ENCODE assay signal across 15 mouse cellular contexts in the genomic region with DNA sequence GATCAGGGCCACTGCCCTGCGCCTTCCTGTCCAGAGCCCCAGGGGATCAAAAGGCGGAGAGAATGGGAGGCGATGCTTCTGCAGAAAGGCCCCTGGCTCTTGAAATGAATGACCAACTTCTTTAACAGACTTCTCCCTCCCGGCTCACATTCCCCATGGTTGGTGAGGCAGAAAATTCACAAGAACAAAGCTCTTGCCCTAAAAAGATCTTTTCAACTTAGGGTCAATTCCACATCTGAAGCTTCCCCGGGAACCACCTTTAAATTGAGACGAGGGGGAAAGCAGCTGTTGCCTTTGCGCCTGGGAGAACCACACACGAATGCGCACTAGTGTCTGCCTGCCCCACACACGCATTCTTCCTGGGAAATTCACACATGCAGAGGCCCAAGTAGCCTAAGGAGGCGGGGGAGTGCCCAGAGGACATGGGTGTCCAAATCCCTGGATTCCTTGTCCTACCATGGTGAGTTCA. TPM values are rescaled to one million over a fixed set of nuclear protein-coding genes. Genes with fewer than 3 reads are reported as not detected.
DNase-seq lines count a peak whose midpoint lies in the region; ATAC-seq and TF ChIP-seq lines count a peak whose summit lies in the region.
"Had no signal": no experiment of that assay in that cellular context is flagged by ENCODE, and none has a peak within 500 bp of the region (broad histone marks: within the 10 kb centered on the region; RNA-seq: fewer than 3 reads in every experiment).

No protein-coding gene starts in this region.

- TF ChIP-seq CTCF in cerebellum, adult 2 months (IDR thresholded peaks at IDR 0.05; ENCODE audit: borderline replicate concordance, insufficient read depth, low read depth, low read length): no peak

- no peaks in the 10 kb centered on the region for H3K9me3 ChIP-seq in midbrain, embryonic 13.5 days
- H3K9me3 ChIP-seq in midbrain, embryonic 14.5 days (ENCODE audit: control insufficient read depth, low read length): peaks cover 4% of the 10 kb centered on the region; the same call in 1 of the 2 replicates
- no peaks in the 10 kb centered on the region for H3K9me3 ChIP-seq in forebrain, embryonic 11.5 days (ENCODE audit: control insufficient read depth, low read length)
- H3K9me3 ChIP-seq in kidney, embryonic 15.5 days (replicated peaks): 0 out of 2 replicates have a peak, but pooled peaks cover 4% of the 10 kb centered on the region
- H3K9me3 ChIP-seq: stomach, embryonic 15.5 days had no signal

- 6% methylated on average over 11 of the region's 11 CpGs for WGBS in midbrain, embryonic 13.5 days
- 11% methylated on average over 11 of the region's 11 CpGs for WGBS in midbrain, embryonic 14.5 days
- WGBS in forebrain, embryonic 11.5 days: 9% methylated on average over 11 of the region's 11 CpGs
- 35% methylated on average over 11 of the region's 11 CpGs for WGBS in kidney, embryonic 15.5 days
- 33% methylated on average over 11 of the region's 11 CpGs for WGBS in cerebellum, adult 2 months

- H3K27me3 ChIP-seq in midbrain, embryonic 13.5 days: peaks cover 8% of the 10 kb centered on the region; the same call in 1 of the 2 replicates
- no peaks in the 10 kb centered on the region for H3K27me3 ChIP-seq in midbrain, embryonic 14.5 days (ENCODE audit: control insufficient read depth, insufficient read depth, low read length)
- no peaks in the 10 kb centered on the region for H3K27me3 ChIP-seq in forebrain, embryonic 11.5 days (ENCODE audit: control insufficient read depth, insufficient read depth, low read length)
- H3K27me3 ChIP-seq in kidney, embryonic 15.5 days: no peaks in the 10 kb centered on the region
- no peaks in the 10 kb centered on the region for H3K27me3 ChIP-seq in cerebellum, adult 2 months (ENCODE audit: control insufficient read depth, insufficient read depth, low read length)
- H3K27me3 ChIP-seq: CH12.LX had no signal

- peaks cover 9% of the 10 kb centered on the region; the same call in 1 of the 2 replicates for H3K4me1 ChIP-seq in midbrain, embryonic 13.5 days (replicated peaks)
- H3K4me1 ChIP-seq in midbrain, embryonic 14.5 days (ENCODE audit: control insufficient read depth, insufficient read depth, low read length): peaks cover 6% of the 10 kb centered on the region; the same call in 1 of the 2 replicates
- peaks cover 25% of the 10 kb centered on the region for H3K4me1 ChIP-seq in forebrain, embryonic 11.5 days (replicated peaks; ENCODE audit: control insufficient read depth, insufficient read depth, low read length)
- H3K4me1 ChIP-seq in kidney, embryonic 15.5 days: peaks cover 42% of the 10 kb centered on the region
- no peaks in the 10 kb centered on the region for H3K4me1 ChIP-seq in cerebellum, adult 2 months (ENCODE audit: control insufficient read depth, insufficient read depth, low read length)
- H3K4me1 ChIP-seq: stomach, embryonic 15.5 days had no signal

- no peak for DNase-seq in midbrain, embryonic 14.5 days
- DNase-seq in forebrain, embryonic 11.5 days (ENCODE audit: low spot score): peak; percentile 65
- DNase-seq in retina, embryonic 14.5 days (ENCODE audit: low spot score): peak; percentile 77
- DNase-seq in liver: no peak
- DNase-seq in cerebellum, adult 2 months: no peak
- no peak for DNase-seq in gastrocnemius, postnatal 4 days (ENCODE audit: low spot score in 2 of 2)
- DNase-seq: heart, adult 18-20 months; layer of hippocampus, postnatal 36 days; lung, postnatal 36 days had no signal

- H3K27ac ChIP-seq in midbrain, embryonic 13.5 days: no peak overlapping the region
- H3K27ac ChIP-seq in midbrain, embryonic 14.5 days (replicated peaks; ENCODE audit: low read depth, low read length): no peak overlapping the region
- H3K27ac ChIP-seq in forebrain, embryonic 11.5 days (ENCODE audit: low read depth, low read length): peak overlapping the region; percentile 68
- H3K27ac ChIP-seq in kidney, embryonic 15.5 days: peak overlapping the region; percentile 94
- H3K27ac ChIP-seq in cerebellum, adult 2 months (ENCODE audit: insufficient read depth, low read length): no peak overlapping the region
- H3K27ac ChIP-seq: hindbrain, postnatal 0 days; stomach, embryonic 15.5 days had no signal

- no peak overlapping the region for H3K9ac ChIP-seq in midbrain, embryonic 13.5 days (replicated peaks)
- no peak overlapping the region for H3K9ac ChIP-seq in midbrain, embryonic 14.5 days (replicated peaks; ENCODE audit: low read length)
- no peak overlapping the region for H3K9ac ChIP-seq in forebrain, embryonic 11.5 days (ENCODE audit: low read length)
- H3K9ac ChIP-seq in kidney, embryonic 15.5 days: no peak overlapping the region
- H3K9ac ChIP-seq: stomach, embryonic 15.5 days had no signal

- H3K4me3 ChIP-seq in midbrain, embryonic 13.5 days (replicated peaks): no peak overlapping the region
- no peak overlapping the region for H3K4me3 ChIP-seq in midbrain, embryonic 14.5 days (replicated peaks; ENCODE audit: low read depth, low read length)
- no peak overlapping the region for H3K4me3 ChIP-seq in forebrain, embryonic 11.5 days (ENCODE audit: low read depth, low read length)
- no peak overlapping the region for H3K4me3 ChIP-seq in kidney, embryonic 15.5 days (replicated peaks)
- H3K4me3 ChIP-seq in cerebellum, adult 2 months (replicated peaks; ENCODE audit: insufficient read depth, low read depth, low read length): no peak overlapping the region
- H3K4me3 ChIP-seq: stomach, embryonic 15.5 days had no signal

- H3K4me2 ChIP-seq in midbrain, embryonic 13.5 days (replicated peaks): no peak overlapping the region
- no peak overlapping the region for H3K4me2 ChIP-seq in midbrain, embryonic 14.5 days (ENCODE audit: low read length)
- no peak overlapping the region for H3K4me2 ChIP-seq in forebrain, embryonic 11.5 days (ENCODE audit: low read depth, low read length, severe bottlenecking)
- 0 out of 2 replicates have a peak overlapping the region, but pooled peaks have one; percentile 5 for H3K4me2 ChIP-seq in kidney, embryonic 15.5 days
- H3K4me2 ChIP-seq: liver, embryonic 11.5 days; stomach, embryonic 15.5 days had no signal

- ATAC-seq in midbrain, embryonic 13.5 days: 0 out of 2 replicates have a peak, but pooled peaks have one; percentile 27
- no peak for ATAC-seq in midbrain, embryonic 14.5 days (ENCODE audit: low FRiP score, low TSS enrichment)
- ATAC-seq in forebrain, embryonic 11.5 days (replicated peaks; ENCODE audit: low FRiP score): peak; percentile 64
- peak; percentile 76 for ATAC-seq in kidney, embryonic 15.5 days (replicated peaks; ENCODE audit: low FRiP score)

- no peaks in the 10 kb centered on the region for H3K36me3 ChIP-seq in midbrain, embryonic 13.5 days
- H3K36me3 ChIP-seq in midbrain, embryonic 14.5 days (ENCODE audit: control insufficient read depth, insufficient read depth, low read length): no peaks in the 10 kb centered on the region
- H3K36me3 ChIP-seq in forebrain, embryonic 11.5 days (ENCODE audit: control insufficient read depth, insufficient read depth, low read length): no peaks in the 10 kb centered on the region
- no peaks in the 10 kb centered on the region for H3K36me3 ChIP-seq in kidney, embryonic 15.5 days
- H3K36me3 ChIP-seq: stomach, embryonic 15.5 days had no signal

- TF ChIP-seq POLR2A in cerebellum, adult 2 months (IDR thresholded peaks at IDR 0.05; ENCODE audit: borderline replicate concordance, insufficient read depth, low read length): no peak

RNA-seq across cellular contexts. Expression of a gene that starts 40.0 kb away (rescaled TPM):
- 129 and 136 TPM in 2 replicates for polyA plus RNA-seq in midbrain, embryonic 13.5 days (2015; fragmentation: Nextera tagmentation; extraction: Ambion mirVana)
- polyA plus RNA-seq in midbrain, embryonic 14.5 days (2014; fragmentation: Nextera tagmentation; extraction: Ambion mirVana): 130 and 157 TPM in 2 replicates
- 194 and 201 TPM in 2 replicates for polyA plus RNA-seq in forebrain, embryonic 11.5 days (2014; fragmentation: Nextera tagmentation; extraction: Ambion mirVana)
- 143 and 158 TPM in 2 replicates for polyA plus RNA-seq in kidney, embryonic 15.5 days (2015; fragmentation: Nextera tagmentation; extraction: Ambion mirVana)
- 77.8 and 84.1 TPM in 2 replicates for polyA plus RNA-seq in cerebellum, adult 2 months (2012; rRNA removed)
- 100 to 1,000 TPM; 106 to 109 TPM for total RNA-seq in gastrocnemius, postnatal 4 days (2021)

RNA-seq across cellular contexts. Expression of a gene that starts 59.9 kb away (rescaled TPM):
- 14.5 and 14.9 TPM in 2 replicates for polyA plus RNA-seq in midbrain, embryonic 13.5 days (2015; fragmentation: Nextera tagmentation; extraction: Ambion mirVana)
- 18.3 and 23.1 TPM in 2 replicates for polyA plus RNA-seq in midbrain, embryonic 14.5 days (2014; fragmentation: Nextera tagmentation; extraction: Ambion mirVana)
- polyA plus RNA-seq in forebrain, embryonic 11.5 days (2014; fragmentation: Nextera tagmentation; extraction: Ambion mirVana): 15.9 and 18.9 TPM in 2 replicates
- 11.7 and 14.5 TPM in 2 replicates for polyA plus RNA-seq in kidney, embryonic 15.5 days (2015; fragmentation: Nextera tagmentation; extraction: Ambion mirVana)
- polyA plus RNA-seq in cerebellum, adult 2 months (2012; rRNA removed): 35.1 and 40.4 TPM in 2 replicates
- 10 to 100 TPM; 21.7 to 22.9 TPM for total RNA-seq in gastrocnemius, postnatal 4 days (2021)

Comparison
In these comparisons a context has a peak if more than half of its experiments do, and no peak if none do; other contexts are left out.
1. H3K27ac ChIP-seq: peak in forebrain, embryonic 11.5 days (single experiment) and kidney, embryonic 15.5 days (single experiment); none in midbrain, embryonic 13.5 days (single experiment), midbrain, embryonic 14.5 days (single experiment) and cerebellum, adult 2 months (single experiment).
2. DNase-seq: peak in forebrain, embryonic 11.5 days (single experiment) and retina, embryonic 14.5 days (single experiment); none in midbrain, embryonic 14.5 days (single experiment), liver (single experiment), cerebellum, adult 2 months (0 of 2) and gastrocnemius, postnatal 4 days (0 of 2).